Mouse (Mus musculus) splenic B cell, adult 2 months (primary cell): ENCODE measurements around the gene Aen.

Experiments used
- DNase-seq: peaks from one replicate; pipeline ENCODE4 v3.0.0-alpha.2; 2011; ENCODE audit warnings: low read depth, low spot score
- H3K27me3 ChIP-seq: 2 replicates; pipeline ENCODE4 v1.6.1; 2012; ENCODE audit warnings: mild to moderate bottlenecking, low read length, moderate library complexity, mixed read lengths; ENCODE audit not compliant: control insufficient read depth, poor library complexity, insufficient read depth, severe bottlenecking
- H3K36me3 ChIP-seq: 2 replicates; pipeline ENCODE4 v1.6.1; 2012; ENCODE audit warnings: mild to moderate bottlenecking, low read length, moderate library complexity, mixed read lengths; ENCODE audit not compliant: control insufficient read depth, poor library complexity, insufficient read depth, severe bottlenecking

Aen gene

GRCm38 (mm10) chr7:78942544-78942943 is 46.9 kb downstream of the Aen start:
- no peak for DNase-seq

GRCm38 (mm10) chr7:78953886-78954572 is 58.4 kb downstream of the Aen start:
- Histone ChIP-seq H3K27me3 (no peaks in the 10 kb centered on the region), H3K36me3 (no peaks in the 10 kb centered on the region)
- DNase-seq, result no peak

More at GRCm38 (mm10) chr7:78942544-78942943, 46.9 kb downstream of the Aen start:
- Histone ChIP-seq H3K27me3 (no peaks in the 10 kb centered on the region), H3K36me3 (no peaks in the 10 kb centered on the region)

- no peak for DNase-seq
Measured at GRCm38 (mm10) chr7:78954619-78955018, 59.0 kb downstream of the Aen start.

GRCm38 (mm10) chr7:78955086-78955485 is 59.4 kb downstream of the Aen start:
- Histone ChIP-seq H3K27me3 (no peaks in the 10 kb centered on the region), H3K36me3 (no peaks in the 10 kb centered on the region)
- no peak for DNase-seq

More at GRCm38 (mm10) chr7:78954619-78955018, 59.0 kb downstream of the Aen start:
- H3K27me3 ChIP-seq, result no peaks in the 10 kb centered on the region
- H3K36me3 ChIP-seq, result no peaks in the 10 kb centered on the region

GRCm38 (mm10) chr7:78958499-78959073 is 62.9 kb downstream of the Aen start:
- no peak for DNase-seq
- H3K36me3 ChIP-seq, result no peaks in the 10 kb centered on the region
- no peaks in the 10 kb centered on the region for H3K27me3 ChIP-seq
